Mouse (Mus musculus): Measurements from ENCODE around the gene Gm20388. TPM values are rescaled to one million over a fixed set of nuclear protein-coding genes. Genes with fewer than 3 reads are reported as not detected.

The Gm20388 gene
- polyA plus RNA-seq, 1 experiment, result 18.7 TPM

DNA sequence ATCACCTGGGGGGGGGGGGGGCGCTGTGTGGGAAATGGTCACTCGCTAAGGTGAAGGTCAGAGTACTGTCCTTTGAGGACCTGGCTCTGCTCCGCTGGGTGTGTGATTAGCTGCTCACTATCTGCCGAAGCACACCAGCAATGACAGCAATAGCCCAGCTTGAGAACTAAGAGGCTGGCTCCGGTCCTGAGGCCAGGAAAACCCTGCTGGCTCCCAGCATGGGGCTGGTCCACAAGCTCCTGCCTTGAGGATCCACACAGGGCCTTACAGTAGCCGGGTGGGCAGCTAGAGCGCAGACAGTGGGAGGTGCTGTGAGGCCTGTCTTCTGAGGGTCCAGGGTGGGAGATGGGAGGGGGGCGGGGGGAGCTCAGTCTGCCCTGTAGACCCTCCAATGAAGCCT lies 397.5 kb downstream of the Gm20388 start:
- TF ChIP-seq CTCF (IDR thresholded peaks at IDR 0.05; ENCODE audit: borderline replicate concordance, insufficient read depth, low read depth, low read length) (no peak), POLR2A (IDR thresholded peaks at IDR 0.05; ENCODE audit: borderline replicate concordance, insufficient read depth, low read length) (no peak)
- H3K4me1 ChIP-seq (ENCODE audit: control insufficient read depth, insufficient read depth, low read length), result peaks cover 49% of the 10 kb centered on the region
- no peak overlapping the region; the same call in 1 of the 2 replicates for H3K27ac ChIP-seq (ENCODE audit: insufficient read depth, low read length)
- no peaks in the 10 kb centered on the region for H3K27me3 ChIP-seq (ENCODE audit: control insufficient read depth, insufficient read depth, low read length)
- no peak overlapping the region for H3K4me3 ChIP-seq (replicated peaks; ENCODE audit: insufficient read depth, low read depth, low read length)
- peak; percentile 58 to 60 for DNase-seq
- 25% methylated on average over 8 of the region's 8 CpGs for WGBS

DNA sequence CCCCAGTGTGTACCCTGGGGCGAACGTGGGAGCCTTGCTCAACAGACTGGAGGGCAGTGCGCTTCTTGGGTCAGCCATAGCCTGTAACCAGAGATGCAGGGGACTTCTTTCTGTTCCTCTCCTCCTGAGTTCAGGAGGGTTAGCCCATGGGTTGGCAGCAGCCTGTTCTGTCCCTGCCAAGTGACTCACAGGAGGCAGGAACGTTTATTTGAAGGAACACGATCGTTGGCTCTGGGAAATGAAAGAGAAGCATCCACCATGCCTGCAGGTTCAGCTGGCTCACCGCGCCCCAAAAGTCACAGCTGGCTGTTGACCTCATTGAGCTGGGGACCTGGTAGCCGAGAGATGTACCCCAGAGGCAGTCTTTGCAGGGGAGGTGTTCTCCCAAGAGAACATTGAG lies 397.9 kb downstream of the Gm20388 start:
- no peak overlapping the region; the same call in 1 of the 2 replicates for H3K27ac ChIP-seq (ENCODE audit: insufficient read depth, low read length)
- no peak overlapping the region for H3K4me3 ChIP-seq (replicated peaks; ENCODE audit: insufficient read depth, low read depth, low read length)
- WGBS, result 21% methylated on average over 9 of the region's 9 CpGs
- no peaks in the 10 kb centered on the region for H3K27me3 ChIP-seq (ENCODE audit: control insufficient read depth, insufficient read depth, low read length)
- H3K4me1 ChIP-seq (ENCODE audit: control insufficient read depth, insufficient read depth, low read length), result peaks cover 49% of the 10 kb centered on the region
- DNase-seq, result peak; percentile 59 to 78
- TF ChIP-seq CTCF (IDR thresholded peaks at IDR 0.05; ENCODE audit: borderline replicate concordance, insufficient read depth, low read depth, low read length) (no peak), POLR2A (IDR thresholded peaks at IDR 0.05; ENCODE audit: borderline replicate concordance, insufficient read depth, low read length) (no peak)

DNA sequence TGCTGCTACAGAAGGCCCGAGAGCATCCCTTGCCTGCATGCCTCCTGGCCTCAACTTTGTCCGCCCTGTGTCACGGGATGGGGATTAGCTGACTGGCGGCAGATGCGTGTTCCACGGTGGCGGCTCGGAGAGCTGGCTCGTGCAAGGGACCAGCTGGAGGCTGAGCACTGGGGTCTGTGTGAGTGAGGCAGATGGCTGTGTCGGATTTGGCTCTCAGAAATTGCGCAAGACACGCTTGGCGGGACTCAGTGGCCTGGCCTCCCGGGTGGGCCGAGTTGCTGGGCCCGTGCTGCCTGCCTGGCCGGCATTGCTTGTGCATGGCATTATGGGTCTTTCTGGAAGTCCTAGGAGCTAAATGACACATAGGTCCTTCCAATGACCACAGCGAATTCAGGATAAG lies 398.7 kb downstream of the Gm20388 start:
- H3K4me1 ChIP-seq (ENCODE audit: control insufficient read depth, insufficient read depth, low read length), result peaks cover 49% of the 10 kb centered on the region
- WGBS, result 13% methylated on average over 18 of the region's 18 CpGs
- no peak overlapping the region for H3K4me3 ChIP-seq (replicated peaks; ENCODE audit: insufficient read depth, low read depth, low read length)
- TF ChIP-seq POLR2A (IDR thresholded peaks at IDR 0.05; ENCODE audit: borderline replicate concordance, insufficient read depth, low read length) (no peak), CTCF (IDR thresholded peaks at IDR 0.05; ENCODE audit: borderline replicate concordance, insufficient read depth, low read depth, low read length) (no peak)
- H3K27me3 ChIP-seq (ENCODE audit: control insufficient read depth, insufficient read depth, low read length), result no peaks in the 10 kb centered on the region
- DNase-seq, result peak; percentile 65 to 73
- no peak overlapping the region for H3K27ac ChIP-seq (ENCODE audit: insufficient read depth, low read length)

DNA sequence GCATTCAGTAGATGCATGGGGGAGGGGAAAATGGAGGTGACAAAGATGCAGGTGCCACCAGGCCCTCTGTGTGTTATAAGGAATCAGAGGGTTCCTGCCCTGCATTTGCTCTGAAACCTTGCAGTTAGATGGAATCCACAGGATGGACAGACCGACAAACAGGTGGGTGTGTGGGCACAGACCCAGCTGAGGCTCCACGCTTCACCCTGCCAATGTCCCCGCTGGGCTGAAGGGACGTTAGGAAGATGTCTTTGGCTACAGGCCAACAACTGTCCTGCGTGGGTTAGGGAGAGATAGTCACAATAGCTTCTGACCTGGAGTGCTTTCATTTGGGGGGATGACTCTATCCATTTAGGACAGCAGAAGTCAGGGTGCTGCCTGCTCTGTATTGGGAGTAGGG lies 399.4 kb downstream of the Gm20388 start:
- no peak overlapping the region for H3K27ac ChIP-seq (ENCODE audit: insufficient read depth, low read length)
- peaks cover 49% of the 10 kb centered on the region for H3K4me1 ChIP-seq (ENCODE audit: control insufficient read depth, insufficient read depth, low read length)
- H3K4me3 ChIP-seq (replicated peaks; ENCODE audit: insufficient read depth, low read depth, low read length), result no peak overlapping the region
- 25% methylated on average over 5 of the region's 5 CpGs for WGBS
- no peak for DNase-seq
- TF ChIP-seq CTCF (IDR thresholded peaks at IDR 0.05; ENCODE audit: borderline replicate concordance, insufficient read depth, low read depth, low read length) (no peak), POLR2A (IDR thresholded peaks at IDR 0.05; ENCODE audit: borderline replicate concordance, insufficient read depth, low read length) (no peak)
- no peaks in the 10 kb centered on the region for H3K27me3 ChIP-seq (ENCODE audit: control insufficient read depth, insufficient read depth, low read length)

DNA sequence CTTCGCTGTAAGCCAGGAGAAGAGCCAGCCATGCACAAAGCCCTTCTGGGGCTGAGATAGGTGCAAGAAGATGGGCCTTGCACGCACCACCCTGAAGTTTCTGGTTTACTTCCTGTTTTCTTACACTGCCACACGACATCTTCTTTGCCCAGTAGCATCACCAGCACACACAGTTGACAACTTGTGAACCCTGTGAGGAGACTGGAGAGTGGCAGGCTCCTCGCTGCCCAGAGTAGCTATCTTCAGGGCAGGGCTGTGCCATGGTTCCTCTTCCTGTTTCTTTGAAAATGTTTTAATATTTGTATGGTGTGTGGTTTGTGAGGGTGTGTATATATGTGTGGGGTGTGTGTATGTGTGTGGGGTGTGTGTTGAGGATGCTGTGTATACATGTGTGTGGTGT lies 401.8 kb downstream of the Gm20388 start:
- no peak for DNase-seq
- 93% methylated on average over 4 of the region's 4 CpGs for WGBS
- no peaks in the 10 kb centered on the region for H3K27me3 ChIP-seq (ENCODE audit: control insufficient read depth, insufficient read depth, low read length)
- peaks cover 32% of the 10 kb centered on the region for H3K4me1 ChIP-seq (ENCODE audit: control insufficient read depth, insufficient read depth, low read length)
- TF ChIP-seq CTCF (IDR thresholded peaks at IDR 0.05; ENCODE audit: borderline replicate concordance, insufficient read depth, low read depth, low read length) (no peak), POLR2A (IDR thresholded peaks at IDR 0.05; ENCODE audit: borderline replicate concordance, insufficient read depth, low read length) (no peak)
- no peak overlapping the region for H3K4me3 ChIP-seq (replicated peaks; ENCODE audit: insufficient read depth, low read depth, low read length)
- no peak overlapping the region for H3K27ac ChIP-seq (ENCODE audit: insufficient read depth, low read length)

DNA sequence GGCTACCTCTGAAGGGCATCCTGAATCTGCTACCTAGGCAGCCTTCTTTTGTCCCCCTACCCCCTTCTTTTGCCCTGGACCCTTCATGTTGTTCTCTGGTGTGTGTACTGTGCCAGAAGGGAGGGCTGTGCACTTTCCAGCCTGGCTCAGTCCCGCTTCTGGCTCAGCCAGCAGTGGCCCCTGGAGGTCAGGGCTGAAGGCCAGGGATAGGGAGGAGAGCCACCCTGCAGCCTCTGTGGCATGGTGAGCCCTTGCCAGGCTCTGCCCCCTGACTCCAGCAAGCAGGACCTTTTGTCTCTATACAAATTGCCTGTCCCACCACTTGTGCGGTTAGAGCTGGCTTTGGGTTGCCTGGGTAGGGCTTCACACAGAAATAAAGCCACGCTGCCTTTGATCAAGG lies 403.0 kb downstream of the Gm20388 start:
- Histone ChIP-seq H3K4me1 (ENCODE audit: control insufficient read depth, insufficient read depth, low read length) (peaks cover 19% of the 10 kb centered on the region), H3K4me3 (replicated peaks; ENCODE audit: insufficient read depth, low read depth, low read length) (no peak overlapping the region), H3K27me3 (ENCODE audit: control insufficient read depth, insufficient read depth, low read length) (no peaks in the 10 kb centered on the region), H3K27ac (ENCODE audit: insufficient read depth, low read length) (no peak overlapping the region)
- TF ChIP-seq CTCF (IDR thresholded peaks at IDR 0.05; ENCODE audit: borderline replicate concordance, insufficient read depth, low read depth, low read length) (no peak), POLR2A (IDR thresholded peaks at IDR 0.05; ENCODE audit: borderline replicate concordance, insufficient read depth, low read length) (no peak)
- no peak for DNase-seq
- whole genome bisulfite sequencing, result 82% methylated on average over 3 of the region's 3 CpGs

DNA sequence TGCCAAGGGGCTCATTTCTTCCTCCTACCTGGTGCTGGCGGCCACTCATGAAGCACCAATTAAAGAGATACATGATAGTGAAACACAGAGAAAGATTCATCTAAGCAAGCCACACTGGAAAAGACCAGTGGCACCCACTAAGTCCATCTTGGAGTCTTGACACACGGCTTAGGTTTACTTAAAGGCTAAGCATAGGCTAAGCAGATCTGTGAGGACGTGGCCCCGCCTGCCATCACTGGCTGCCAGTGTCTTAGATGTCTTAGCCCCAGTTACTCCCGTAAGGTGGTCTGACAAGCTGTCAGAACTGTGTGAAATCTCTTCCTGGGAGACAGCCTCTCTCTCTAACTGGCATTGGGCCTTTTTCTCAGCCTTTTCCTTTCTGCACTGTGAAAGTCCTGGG lies 404.3 kb downstream of the Gm20388 start:
- no peak for DNase-seq
- TF ChIP-seq POLR2A (IDR thresholded peaks at IDR 0.05; ENCODE audit: borderline replicate concordance, insufficient read depth, low read length) (no peak), CTCF (IDR thresholded peaks at IDR 0.05; ENCODE audit: borderline replicate concordance, insufficient read depth, low read depth, low read length) (no peak)
- no peak overlapping the region for H3K27ac ChIP-seq (ENCODE audit: insufficient read depth, low read length)
- H3K4me3 ChIP-seq (replicated peaks; ENCODE audit: insufficient read depth, low read depth, low read length), result no peak overlapping the region
- peaks cover 11% of the 10 kb centered on the region for H3K4me1 ChIP-seq (ENCODE audit: control insufficient read depth, insufficient read depth, low read length)
- 94% methylated on average over 5 of the region's 5 CpGs for WGBS
- no peaks in the 10 kb centered on the region for H3K27me3 ChIP-seq (ENCODE audit: control insufficient read depth, insufficient read depth, low read length)

DNA sequence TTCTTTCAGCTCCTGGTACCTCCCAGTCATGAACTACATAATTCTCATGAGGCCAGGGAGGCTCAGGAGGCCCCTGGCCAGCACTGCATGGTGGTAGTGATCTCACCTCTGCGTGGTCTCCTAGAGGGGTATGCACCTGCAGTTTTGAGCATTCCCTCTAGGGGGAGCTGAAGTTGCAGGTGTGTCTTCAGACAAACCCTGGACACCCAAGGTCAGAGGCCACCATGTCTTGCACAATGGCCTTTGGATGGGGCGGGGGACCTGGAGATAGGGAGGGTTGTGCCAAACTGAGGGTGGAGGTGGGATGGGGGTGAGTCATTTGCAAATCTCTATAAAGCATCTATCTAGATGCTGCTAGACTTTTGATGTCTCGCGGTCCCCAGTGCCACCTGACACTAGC lies 405.0 kb downstream of the Gm20388 start:
- no peak overlapping the region for H3K27ac ChIP-seq (ENCODE audit: insufficient read depth, low read length)
- WGBS, result 94% methylated on average over 4 of the region's 4 CpGs
- no peak overlapping the region for H3K4me3 ChIP-seq (replicated peaks; ENCODE audit: insufficient read depth, low read depth, low read length)
- DNase-seq, result no peak
- no peaks in the 10 kb centered on the region for H3K27me3 ChIP-seq (ENCODE audit: control insufficient read depth, insufficient read depth, low read length)
- peaks cover 4% of the 10 kb centered on the region; the same call in 1 of the 2 replicates for H3K4me1 ChIP-seq (ENCODE audit: control insufficient read depth, insufficient read depth, low read length)
- TF ChIP-seq POLR2A (IDR thresholded peaks at IDR 0.05; ENCODE audit: borderline replicate concordance, insufficient read depth, low read length) (no peak), CTCF (IDR thresholded peaks at IDR 0.05; ENCODE audit: borderline replicate concordance, insufficient read depth, low read depth, low read length) (peak; percentile 50; the same call in 1 of the 2 replicates)
